Mouse (Mus musculus) testis, adult 2 months (tissue): ENCODE measurements around the gene Caskin1.

Experiments used
- CTCF ChIP-seq: fragments of 200-500 bp; IDR thresholded peaks from 2 replicates; pipeline ENCODE4 v1.5.1; 2012; ENCODE audit warnings: low read depth, mild to moderate bottlenecking, inconsistent platforms, low read length, moderate library complexity; ENCODE audit not compliant: control insufficient read depth, insufficient read depth, insufficient replicate concordance
- POLR2A ChIP-seq: fragments of 200-500 bp; IDR thresholded peaks from 2 replicates; pipeline ENCODE4 v1.6.1; 2012; ENCODE audit warnings: low read depth, mild to moderate bottlenecking, inconsistent platforms, low read length, moderate library complexity; ENCODE audit not compliant: control insufficient read depth

DNA sequence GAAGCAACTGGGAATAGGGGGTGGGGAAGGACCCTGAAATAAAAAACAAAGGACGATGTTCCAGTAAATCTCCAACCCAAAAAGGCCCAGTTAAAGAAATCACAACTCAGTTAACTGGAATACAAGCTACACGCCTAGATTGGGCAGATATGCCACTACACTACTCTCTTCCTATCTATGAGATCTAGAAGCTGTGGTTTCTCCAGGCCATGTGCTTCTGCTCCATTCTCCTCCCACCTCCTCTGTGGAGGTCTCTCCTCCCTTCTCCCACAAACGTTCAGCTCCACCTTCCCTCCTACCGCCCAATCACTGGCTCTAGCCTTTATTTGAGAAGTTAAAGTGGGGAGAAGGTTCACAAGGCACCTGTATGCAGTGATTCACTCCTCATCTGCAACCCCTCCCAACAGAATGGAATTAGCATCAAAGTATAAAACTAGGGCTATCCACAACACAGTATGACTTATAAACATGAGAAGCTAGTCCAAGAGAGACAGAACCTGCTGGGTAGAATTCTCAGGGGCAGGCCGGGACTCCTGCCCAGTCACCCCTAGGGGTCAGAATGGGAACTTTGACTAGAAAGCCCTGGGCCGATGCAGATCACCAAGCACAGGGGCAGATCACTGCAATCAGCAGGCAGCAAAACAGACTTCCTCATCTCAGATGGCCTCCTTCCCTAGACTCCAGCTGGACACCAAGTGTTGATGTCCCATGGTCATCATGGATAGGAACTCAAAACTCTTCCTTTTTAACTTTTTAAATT lies 24.8 kb upstream of the Caskin1 start:
- no peak for TF ChIP-seq CTCF
- TF ChIP-seq POLR2A, result no peak
